Mouse (Mus musculus) brain, embryonic 14.5 days (tissue): ENCODE data around the gene Gm28827. TPM values are rescaled to one million over a fixed set of nuclear protein-coding genes. Genes with fewer than 3 reads are reported as not detected.
"Not testable (repeated sequence)": the region's sequence is repeated elsewhere in the genome, so short reads cannot be mapped to it uniquely, and the experiment has no call there.

Source experiments
- DNase-seq: peaks from one replicate; pipeline ENCODE4 v3.0.0-alpha.2; 2011; ENCODE audit warnings: low read depth
- polyA plus RNA-seq: library from polyadenylated mRNA; depleted of rRNA; stranded (reverse); fragments of >200 nt; gene quantifications from 2 replicates; pipeline ENCODE4 v1.2.3, GENCODE M21; 2012; rRNA removed

The Gm28827 gene
- not detected in 2 replicates for polyA plus RNA-seq

- not testable (repeated sequence) for DNase-seq
Measured at GRCm38 (mm10) chrY:83030647-83031046, at the start of gene Gm28827. Gene Gm28827 (plus strand): TSS chrY:83030947.
